Mouse (Mus musculus): ENCODE results near the gene March9.
"Not testable (repeated sequence)": the region's sequence is repeated elsewhere in the genome, so short reads cannot be mapped to it uniquely, and the experiment has no call there.

Gene March9

GRCm38 (mm10) chr10:127079665-127080391, 19.8 kb upstream of the March9 start:
- DNase-seq: peak; percentile 69 to 78

DNA sequence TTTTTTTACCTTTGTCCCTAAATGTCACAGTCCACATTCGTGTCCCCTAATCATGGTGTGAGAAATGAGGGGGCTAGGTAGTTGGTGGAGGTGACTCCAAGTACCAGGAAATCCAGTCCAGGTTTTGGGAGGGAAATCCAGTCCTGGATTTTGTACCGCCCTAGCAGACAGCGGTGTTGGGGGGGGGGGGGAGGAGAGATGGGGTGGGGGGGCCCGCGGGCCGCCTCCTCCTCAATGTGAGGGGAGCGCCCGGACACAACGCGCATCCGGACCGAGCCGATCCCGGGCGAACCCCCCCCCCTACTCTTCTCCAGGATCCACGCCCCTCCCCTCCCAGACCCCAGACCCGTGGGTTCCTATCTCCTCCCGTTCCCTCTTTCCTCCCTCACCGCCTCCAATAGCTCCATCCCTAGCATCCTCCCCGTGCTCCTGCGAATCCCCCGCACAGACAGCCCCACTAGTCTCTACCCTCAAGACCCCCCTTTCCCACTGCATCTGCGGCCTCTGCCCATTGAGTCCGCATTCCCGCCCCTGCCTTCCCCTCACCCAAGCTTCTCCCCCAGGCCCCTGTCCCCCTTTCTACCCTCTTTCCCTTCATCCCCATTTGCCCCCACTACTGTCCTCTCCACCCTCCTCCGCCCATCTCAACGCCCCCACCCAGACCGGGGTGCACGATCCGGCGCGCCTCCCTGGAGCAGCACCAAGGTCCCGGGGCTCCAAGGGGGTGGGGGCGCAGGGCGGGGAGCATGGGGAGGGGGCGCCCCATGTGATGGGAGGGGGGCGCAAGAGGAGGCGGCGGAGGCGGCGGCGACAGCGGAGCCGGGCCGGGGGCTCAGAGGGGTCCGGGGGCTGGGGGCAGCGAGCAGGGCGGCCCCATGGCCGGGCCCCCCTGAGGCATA, 18.9 kb upstream of the March9 start:
- peak; percentile 77 to 81 for DNase-seq

GRCm38 (mm10) chr10:127078001-127078676, 18.2 kb upstream of the March9 start:
- peak in 1 of 2 experiments; percentile 27 for DNase-seq

GRCm38 (mm10) chr10:127077515-127077914, 17.5 kb upstream of the March9 start:
- DNase-seq: no peak

DNA sequence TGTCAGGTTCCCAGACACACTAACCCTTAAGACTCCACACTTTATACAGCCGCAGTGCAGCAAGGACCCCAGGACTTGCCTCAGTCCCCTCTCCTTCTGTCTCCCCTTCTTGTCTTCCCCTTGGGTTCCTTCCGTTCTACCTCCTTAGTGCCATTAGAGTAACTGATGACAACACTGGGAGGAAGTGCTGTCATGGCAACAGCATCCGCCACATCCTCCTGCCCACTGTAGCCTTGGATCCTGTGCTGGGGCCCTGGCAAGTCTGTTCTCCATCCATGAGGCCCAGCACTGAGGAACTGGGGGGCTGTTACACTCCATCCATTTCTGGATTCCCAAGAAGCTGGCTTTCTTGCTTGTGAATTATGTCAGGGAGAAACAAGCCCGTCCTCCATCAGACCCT, 16.1 kb upstream of the March9 start:
- no peak for DNase-seq

DNA sequence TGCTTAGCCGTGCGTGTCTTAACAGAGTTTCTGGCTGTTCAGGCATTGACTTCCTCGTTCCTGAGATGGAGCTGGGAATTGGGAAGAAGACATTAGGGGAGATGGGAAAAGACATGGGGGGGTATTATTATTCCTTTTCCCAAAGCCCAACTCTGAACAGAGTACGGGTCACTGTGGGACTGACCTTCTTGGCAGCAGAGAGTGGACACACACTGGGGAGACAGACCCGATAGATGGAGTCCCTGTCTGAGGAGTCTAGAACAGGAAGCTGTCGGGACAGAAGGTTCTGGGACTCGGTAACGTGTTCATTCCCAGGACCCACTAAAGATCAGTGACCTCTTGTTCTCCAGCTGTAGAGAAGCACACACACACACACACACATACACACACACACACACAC, 15.7 kb upstream of the March9 start:
- no peak for DNase-seq

DNA sequence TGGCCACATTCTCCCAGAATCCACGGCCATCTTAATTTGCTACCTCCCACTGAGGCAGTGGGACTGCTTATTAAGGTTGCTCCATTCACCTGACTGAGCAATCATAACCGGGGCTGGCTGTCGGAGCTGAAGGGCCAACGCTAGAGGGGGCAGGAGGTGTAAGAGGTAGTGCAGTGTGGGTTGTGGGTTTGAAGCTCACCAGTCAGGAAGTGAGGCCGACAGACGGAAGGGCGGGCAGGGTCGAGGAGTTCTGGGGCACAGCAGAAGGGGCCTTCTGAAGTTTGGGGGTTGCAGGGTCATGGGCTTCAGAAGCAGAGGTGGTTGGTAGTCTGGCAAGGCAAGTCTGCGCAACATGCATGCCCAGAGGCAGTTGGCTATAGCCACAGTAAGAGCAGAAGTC, 15.1 kb upstream of the March9 start, which contains the start of gene Agap2:
Gene Agap2 (plus strand): TSS at position 205 of the 400 bp plus-strand sequence.
- no peak for DNase-seq

GRCm38 (mm10) chr10:127073981-127074380, 14.0 kb upstream of the March9 start:
- no peak for DNase-seq

GRCm38 (mm10) chr10:127072969-127073368, 13.0 kb upstream of the March9 start:
- DNase-seq: not testable (repeated sequence)

DNA sequence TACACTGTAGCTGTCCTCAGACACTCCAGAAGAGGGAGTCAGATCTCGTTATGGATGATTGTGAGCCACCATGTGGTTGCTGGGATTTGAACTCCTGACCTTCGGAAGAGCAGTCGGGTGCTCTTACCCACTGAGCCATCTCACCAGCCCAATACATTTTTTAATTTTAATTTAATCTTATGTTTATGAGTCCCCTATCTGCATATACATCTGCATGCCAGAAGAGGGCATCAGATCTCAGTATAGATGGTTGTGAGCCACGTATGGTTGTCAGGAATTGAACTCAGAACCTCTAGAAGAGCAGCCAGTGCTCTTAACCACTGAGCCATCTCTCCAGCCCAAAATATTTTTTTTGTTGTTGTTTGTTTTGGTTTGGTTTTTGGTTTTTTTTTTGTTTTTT, 12.3 kb upstream of the March9 start:
- not testable (repeated sequence) for DNase-seq

GRCm38 (mm10) chr10:127071203-127071602, 11.2 kb upstream of the March9 start:
- no peak for DNase-seq

DNA sequence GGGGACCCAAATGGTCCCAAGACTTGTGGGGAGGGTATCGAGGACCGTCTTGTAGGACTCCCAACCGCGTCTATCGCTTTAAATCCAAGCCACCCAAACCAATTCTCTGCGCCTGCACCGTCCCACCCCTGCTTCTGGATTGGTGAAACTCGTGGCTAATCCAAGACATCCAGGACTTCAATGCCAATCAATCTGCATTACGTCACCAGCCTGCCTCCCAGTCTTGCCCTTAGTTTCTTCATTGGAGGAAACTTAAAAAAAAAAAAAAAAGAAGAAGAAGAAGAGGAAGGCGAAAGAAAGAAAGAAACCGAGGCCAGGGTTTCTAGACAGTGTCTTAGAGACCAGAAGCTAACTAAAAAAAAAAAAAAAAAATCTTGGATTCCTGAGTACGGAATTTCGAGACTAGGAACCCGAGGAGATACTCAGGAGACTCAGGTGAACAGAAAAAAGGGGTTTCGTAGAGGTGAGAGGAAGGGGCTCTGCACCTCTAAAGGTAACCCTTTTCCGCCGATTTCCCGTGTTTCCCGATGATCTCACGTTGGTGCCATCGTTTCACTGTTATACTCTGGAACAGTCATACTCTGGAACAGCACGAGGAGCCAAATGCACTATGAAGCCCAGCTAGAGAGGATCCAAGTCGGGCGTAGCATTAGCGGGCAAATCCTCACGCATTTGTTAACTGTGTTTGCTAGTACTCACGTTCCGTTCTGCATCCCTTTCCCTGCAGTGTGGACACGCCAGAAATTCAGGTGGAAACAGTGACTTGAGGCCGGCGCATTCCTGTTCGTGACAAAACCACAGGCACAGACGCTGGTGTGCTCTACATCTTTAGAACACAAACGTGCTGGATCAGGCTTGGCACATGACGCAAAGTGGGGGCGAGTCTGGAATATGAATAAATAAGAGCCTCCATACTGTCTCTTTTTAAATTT, 10.5 kb upstream of the March9 start, which contains the start of gene Tspan31:
Gene Tspan31 (minus strand): TSS at position 75 of the 932 bp plus-strand sequence.
- DNase-seq: peak; percentile 88 to 97

- DNase-seq: peak in 1 of 2 experiments; percentile 33
These were observed 9.6 kb upstream of the March9 start for GRCm38 (mm10) chr10:127069281-127070189.

DNA sequence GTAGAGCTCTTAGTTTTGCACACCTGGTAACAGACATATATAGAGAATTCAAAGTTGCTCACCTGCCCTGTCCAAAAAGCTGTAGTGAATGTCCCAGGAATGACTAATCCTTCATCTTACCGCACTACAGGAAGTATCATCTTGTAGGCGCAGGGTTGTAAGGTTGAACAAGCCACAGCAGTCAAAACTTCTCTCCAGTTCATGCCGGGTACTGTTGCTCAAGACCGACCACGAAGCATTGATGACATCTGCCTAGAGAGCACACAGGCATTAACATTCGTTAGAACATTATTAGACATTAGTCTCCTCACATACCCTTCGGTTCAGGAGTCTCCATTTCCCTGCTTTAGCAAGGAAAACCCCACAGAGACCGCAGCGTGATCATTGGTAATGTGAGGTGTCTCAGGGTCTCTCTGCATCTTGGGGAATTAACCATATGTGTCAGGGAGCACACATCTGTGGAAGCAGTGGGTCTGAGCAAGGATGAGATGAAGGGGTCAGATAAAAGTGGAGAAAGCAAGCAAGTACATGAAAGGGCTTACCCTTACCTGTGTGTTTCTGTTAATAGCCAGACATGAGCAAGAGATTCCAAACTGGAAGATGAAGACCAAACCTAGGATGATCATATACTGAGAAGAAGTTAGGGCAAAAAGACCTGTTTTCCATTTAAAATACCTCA, 8.5 kb upstream of the March9 start:
- no peak for DNase-seq

GRCm38 (mm10) chr10:127066519-127067018, 6.6 kb upstream of the March9 start:
- no peak for DNase-seq

DNA sequence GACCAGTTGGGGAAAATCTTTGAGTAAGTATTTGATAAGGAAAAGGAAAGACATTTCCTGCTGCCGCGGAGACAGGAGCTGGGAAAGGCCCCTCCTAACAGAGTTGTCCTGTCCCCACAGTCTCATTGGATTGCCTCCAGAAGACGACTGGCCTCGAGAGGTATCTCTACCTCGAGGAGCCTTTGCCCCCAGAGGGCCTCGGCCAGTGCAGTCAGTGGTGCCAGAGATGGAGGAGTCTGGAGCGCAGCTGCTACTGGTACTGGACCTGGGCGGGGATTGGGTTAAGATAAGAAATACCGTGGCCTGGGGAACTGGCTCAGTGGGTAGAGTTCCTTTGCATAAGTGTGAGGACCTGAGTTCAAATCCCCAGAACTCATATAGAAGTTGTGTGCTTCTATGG, 6.0 kb upstream of the March9 start:
- no peak for DNase-seq

DNA sequence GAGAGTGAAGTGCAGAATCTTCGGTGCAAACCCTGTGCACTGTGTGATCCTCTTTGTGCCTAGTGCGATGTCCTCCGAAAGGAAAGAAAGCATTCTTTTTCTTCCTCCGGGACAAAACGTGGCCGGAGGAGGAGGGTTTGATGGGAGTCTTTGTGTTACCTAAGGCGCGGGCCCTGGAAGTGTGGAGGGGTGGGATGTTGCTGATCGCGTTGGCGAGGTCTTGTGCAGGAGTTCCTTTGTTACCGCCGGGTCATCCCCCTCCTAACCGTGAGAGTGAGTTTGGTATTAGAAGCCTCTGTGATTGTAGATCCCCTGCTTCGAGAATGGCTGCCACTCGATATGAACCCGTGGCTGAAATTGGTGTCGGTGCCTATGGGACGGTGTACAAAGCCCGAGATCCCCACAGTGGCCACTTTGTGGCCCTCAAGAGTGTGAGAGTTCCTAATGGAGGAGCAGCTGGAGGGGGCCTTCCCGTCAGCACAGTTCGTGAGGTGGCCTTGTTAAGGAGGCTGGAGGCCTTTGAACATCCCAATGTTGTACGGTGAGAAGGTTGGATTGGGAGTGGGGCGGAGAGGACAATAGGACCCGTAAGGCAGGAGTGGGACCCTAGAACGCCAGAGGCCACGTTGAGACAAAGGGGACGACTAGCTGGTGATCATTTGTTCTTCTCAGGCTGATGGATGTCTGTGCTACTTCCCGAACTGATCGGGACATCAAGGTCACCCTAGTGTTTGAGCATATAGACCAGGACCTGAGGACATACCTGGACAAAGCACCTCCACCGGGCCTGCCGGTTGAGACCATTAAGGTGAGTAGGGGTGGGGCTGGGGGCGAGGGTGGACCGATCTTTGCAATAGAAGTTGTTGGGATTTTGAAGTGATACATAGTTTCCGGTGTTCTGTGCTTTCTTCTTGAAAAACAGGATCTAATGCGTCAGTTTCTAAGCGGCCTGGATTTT, 4.2 kb upstream of the March9 start:
- DNase-seq: peak in 1 of 2 experiments; percentile 41

- DNase-seq: peak; percentile 99
These were observed 3.4 kb upstream of the March9 start, which contains the start of gene Cdk4 for GRCm38 (mm10) chr10:127063239-127063872. Cdk4 (plus strand) TSS chr10:127063534.

Measured in cerebellum, adult 18-20 months (tissue).